ENCODE assay signal across 9 mouse cellular contexts in genomic region chr16:18249364-18249967, GRCm38 (mm10). TPM values are rescaled to one million over a fixed set of nuclear protein-coding genes. Genes with fewer than 3 reads are reported as not detected.
DNase-seq lines count a peak whose midpoint lies in the region; ATAC-seq and TF ChIP-seq lines count a peak whose summit lies in the region.
"Had no signal": no experiment of that assay in that cellular context is flagged by ENCODE, and none has a peak within 500 bp of the region (broad histone marks: within the 10 kb centered on the region; RNA-seq: fewer than 3 reads in every experiment).

No protein-coding gene starts in this region.

- 4% methylated on average over 27 of the region's 27 CpGs for WGBS in embryonic facial prominence, embryonic 15.5 days

- 0 out of 2 replicates have a peak, but pooled peaks have one; percentile 1 for ATAC-seq in embryonic facial prominence, embryonic 15.5 days (ENCODE audit: insufficient number of reproducible peaks, low FRiP score, low TSS enrichment, low read depth)
- peak; percentile 75 to 76 for ATAC-seq in hematopoietic stem cell, adult 5-6 weeks (replicated peaks in 1 of 2; ENCODE audit: insufficient read depth in 1 of 2, low FRiP score in 2 of 2, low TSS enrichment in 1 of 2, low read depth in 1 of 2, poor library complexity in 2 of 2, severe bottlenecking in 2 of 2)

- TF ChIP-seq CTCF in E14TG2a.4 (conservative IDR thresholded peaks at IDR 0.05; ENCODE audit: low read length) = no peak

- peak overlapping the region; percentile 97 for H3K4me3 ChIP-seq in E14TG2a.4 (replicated peaks; ENCODE audit: low read length)
- peak overlapping the region; percentile 67 for H3K4me3 ChIP-seq in embryonic facial prominence, embryonic 15.5 days (replicated peaks)

- DNase-seq in adrenal gland, postnatal 14 days = peak; percentile 61
- DNase-seq in left cerebral cortex, adult 8-10 months (ENCODE audit: low spot score in 2 of 2) = peak; percentile 38 to 42
- peak; percentile 56 to 61 for DNase-seq in lung, postnatal 4 days
- DNase-seq in retina, postnatal 1 day = peak; percentile 39
- DNase-seq in Muller cell, postnatal 12 days (ENCODE audit: inconsistent ontology term) = no peak

- peak overlapping the region; percentile 96 for H3K27ac ChIP-seq in embryonic facial prominence, embryonic 15.5 days (replicated peaks)

- H3K36me3 ChIP-seq in E14TG2a.4 (ENCODE audit: insufficient read depth, low read length) = peaks cover 79% of the 10 kb centered on the region
- peaks cover 64% of the 10 kb centered on the region for H3K36me3 ChIP-seq in embryonic facial prominence, embryonic 15.5 days

- no peaks in the 10 kb centered on the region for H3K27me3 ChIP-seq in E14TG2a.4 (ENCODE audit: insufficient read depth, low read length)
- no peaks in the 10 kb centered on the region for H3K27me3 ChIP-seq in embryonic facial prominence, embryonic 15.5 days

- peaks cover 64% of the 10 kb centered on the region for H3K4me1 ChIP-seq in E14TG2a.4 (replicated peaks; ENCODE audit: low read depth, low read length)
- H3K4me1 ChIP-seq in embryonic facial prominence, embryonic 15.5 days = peaks cover 39% of the 10 kb centered on the region

- peak overlapping the region; percentile 80 for H3K9ac ChIP-seq in embryonic facial prominence, embryonic 15.5 days

- H3K4me2 ChIP-seq in embryonic facial prominence, embryonic 15.5 days (replicated peaks) = peak overlapping the region; percentile 84

- H3K9me3 ChIP-seq in E14TG2a.4 (ENCODE audit: low read length) = no peaks in the 10 kb centered on the region
- no peaks in the 10 kb centered on the region for H3K9me3 ChIP-seq in embryonic facial prominence, embryonic 15.5 days (replicated peaks)

RNA-seq across cellular contexts. Expression of gene Ranbp1, which starts 0.9 kb away (rescaled TPM):
- total RNA-seq in adrenal gland, postnatal 14 days (2021) = 139 and 155 TPM in 2 replicates
- polyA plus RNA-seq in embryonic facial prominence, embryonic 15.5 days (2015; fragmentation: Nextera tagmentation; extraction: Ambion mirVana) = 450 and 466 TPM in 2 replicates
- 330 and 415 TPM in 2 replicates for total RNA-seq in hematopoietic stem cell, adult 5-6 weeks (2017)
- 10 to 100 TPM; 83.1 to 99.0 (median 90.9) TPM for total RNA-seq in left cerebral cortex, adult 8-10 months (2022)

RNA-seq across cellular contexts. Expression of gene Trmt2a, which starts 1.0 kb away (rescaled TPM):
- total RNA-seq in adrenal gland, postnatal 14 days (2021) = 41.0 and 47.0 TPM in 2 replicates
- polyA plus RNA-seq in embryonic facial prominence, embryonic 15.5 days (2015; fragmentation: Nextera tagmentation; extraction: Ambion mirVana) = 114 TPM in 2 replicates
- total RNA-seq in hematopoietic stem cell, adult 5-6 weeks (2017) = 86.8 and 88.1 TPM in 2 replicates
- 10 to 100 TPM; 45.5 to 57.0 (median 48.8) TPM for total RNA-seq in left cerebral cortex, adult 8-10 months (2022)

RNA-seq across cellular contexts. Expression of gene Gm49776, which starts 8.7 kb away (rescaled TPM):
- total RNA-seq in adrenal gland, postnatal 14 days (2021) = not detected in 2 replicates
- polyA plus RNA-seq in embryonic facial prominence, embryonic 15.5 days (2015; fragmentation: Nextera tagmentation; extraction: Ambion mirVana) = 2.5 TPM in 2 replicates
- total RNA-seq in hematopoietic stem cell, adult 5-6 weeks (2017) = not detected in 2 replicates
- not detected for total RNA-seq in left cerebral cortex, adult 8-10 months (2022)
- polyA plus RNA-seq: large intestine, adult 2 months had no signal

RNA-seq across cellular contexts. Expression of gene Zdhhc8, which starts 14.5 kb away (rescaled TPM):
- total RNA-seq in adrenal gland, postnatal 14 days (2021) = 18.6 and 22.0 TPM in 2 replicates
- 24.3 and 24.7 TPM in 2 replicates for polyA plus RNA-seq in embryonic facial prominence, embryonic 15.5 days (2015; fragmentation: Nextera tagmentation; extraction: Ambion mirVana)
- 9.4 and 9.6 TPM in 2 replicates for total RNA-seq in hematopoietic stem cell, adult 5-6 weeks (2017)
- 100 to 1,000 TPM; 106 to 125 (median 117) TPM for total RNA-seq in left cerebral cortex, adult 8-10 months (2022)

RNA-seq across cellular contexts. Expression of gene Ccdc188, which starts 31.8 kb away (rescaled TPM):
- not detected in 2 replicates for total RNA-seq in adrenal gland, postnatal 14 days (2021)
- not detected in 2 replicates for polyA plus RNA-seq in embryonic facial prominence, embryonic 15.5 days (2015; fragmentation: Nextera tagmentation; extraction: Ambion mirVana)
- total RNA-seq in hematopoietic stem cell, adult 5-6 weeks (2017) = not detected in 2 replicates
- total RNA-seq in left cerebral cortex, adult 8-10 months (2022) = not detected
- polyA plus RNA-seq: large intestine, adult 2 months had no signal
